Mouse (Mus musculus): ENCODE measurements around the gene Nod2. TPM values are rescaled to one million over a fixed set of nuclear protein-coding genes. Genes with fewer than 3 reads are reported as not detected.
"Not testable (repeated sequence)": the region's sequence is repeated elsewhere in the genome, so short reads cannot be mapped to it uniquely, and the experiment has no call there.

Nod2 gene
- polyA plus RNA-seq, 1 experiment from 2014 or later = 0.04 TPM

- Histone ChIP-seq H3K4me1 (ENCODE audit: control insufficient read depth, insufficient read depth, low read length) (peaks cover 3% of the 10 kb centered on the region; the same call in 1 of the 2 replicates), H3K9me3 (ENCODE audit: control insufficient read depth, low read length) (no peaks in the 10 kb centered on the region), H3K27ac (ENCODE audit: low read depth, low read length) (no peak overlapping the region), H3K27me3 (ENCODE audit: control insufficient read depth, insufficient read depth, low read length) (peaks cover 3% of the 10 kb centered on the region; the same call in 1 of the 2 replicates), H3K4me2 (no peak overlapping the region), H3K9ac (ENCODE audit: low read length) (no peak overlapping the region), H3K4me3 (ENCODE audit: low read depth, low read length) (no peak overlapping the region), H3K36me3 (ENCODE audit: control insufficient read depth, insufficient read depth, low read length) (no peaks in the 10 kb centered on the region)
- WGBS = 59% methylated on average over 5 of the region's 5 CpGs
- DNase-seq (ENCODE audit: low spot score, missing footprints) = no peak
- no peak for ATAC-seq (ENCODE audit: low FRiP score)
Measured at GRCm38 (mm10) chr8:88642734-88643564, 4.2 kb upstream of the Nod2 start.

GRCm38 (mm10) chr8:88648322-88648721, 1.2 kb downstream of the Nod2 start:
- Histone ChIP-seq H3K4me1 (ENCODE audit: control insufficient read depth, insufficient read depth, low read length) (peaks cover 3% of the 10 kb centered on the region; the same call in 1 of the 2 replicates), H3K36me3 (ENCODE audit: control insufficient read depth, insufficient read depth, low read length) (no peaks in the 10 kb centered on the region), H3K27me3 (ENCODE audit: control insufficient read depth, insufficient read depth, low read length) (peaks cover 5% of the 10 kb centered on the region; the same call in 1 of the 2 replicates), H3K27ac (ENCODE audit: low read depth, low read length) (no peak overlapping the region), H3K9me3 (ENCODE audit: control insufficient read depth, low read length) (no peaks in the 10 kb centered on the region), H3K4me3 (ENCODE audit: low read depth, low read length) (no peak overlapping the region), H3K4me2 (no peak overlapping the region), H3K9ac (ENCODE audit: low read length) (no peak overlapping the region)
- ATAC-seq (ENCODE audit: low FRiP score) (no peak), DNase-seq (ENCODE audit: low spot score, missing footprints) (no peak)

GRCm38 (mm10) chr8:88650016-88650708, 3.0 kb downstream of the Nod2 start:
- Histone ChIP-seq H3K4me3 (ENCODE audit: low read depth, low read length) (no peak overlapping the region), H3K4me1 (ENCODE audit: control insufficient read depth, insufficient read depth, low read length) (peaks cover 3% of the 10 kb centered on the region; the same call in 1 of the 2 replicates), H3K36me3 (ENCODE audit: control insufficient read depth, insufficient read depth, low read length) (no peaks in the 10 kb centered on the region), H3K27ac (ENCODE audit: low read depth, low read length) (no peak overlapping the region), H3K9ac (ENCODE audit: low read length) (no peak overlapping the region), H3K27me3 (ENCODE audit: control insufficient read depth, insufficient read depth, low read length) (peaks cover 5% of the 10 kb centered on the region; the same call in 1 of the 2 replicates), H3K4me2 (no peak overlapping the region), H3K9me3 (ENCODE audit: control insufficient read depth, low read length) (no peaks in the 10 kb centered on the region)
- 77% methylated on average over 6 of the region's 6 CpGs for WGBS
- DNase-seq (ENCODE audit: low spot score, missing footprints) = peak; percentile 28
- ATAC-seq (ENCODE audit: low FRiP score) = no peak

GRCm38 (mm10) chr8:88651122-88651521, 4.0 kb downstream of the Nod2 start:
- not testable (repeated sequence) for H3K27me3 ChIP-seq (ENCODE audit: control insufficient read depth, insufficient read depth, low read length); H3K4me3 ChIP-seq (ENCODE audit: low read depth, low read length); H3K9ac ChIP-seq (ENCODE audit: low read length); H3K4me1 ChIP-seq (ENCODE audit: control insufficient read depth, insufficient read depth, low read length); ATAC-seq (ENCODE audit: low FRiP score); H3K27ac ChIP-seq (ENCODE audit: low read depth, low read length); H3K36me3 ChIP-seq (ENCODE audit: control insufficient read depth, insufficient read depth, low read length); H3K9me3 ChIP-seq (ENCODE audit: control insufficient read depth, low read length); H3K4me2 ChIP-seq
- 84% methylated on average over 4 of the region's 4 CpGs for WGBS
- DNase-seq (ENCODE audit: low spot score, missing footprints) = peak; percentile 17

- no peak overlapping the region for H3K4me3 ChIP-seq (ENCODE audit: low read depth, low read length)
- H3K36me3 ChIP-seq (ENCODE audit: control insufficient read depth, insufficient read depth, low read length) = no peaks in the 10 kb centered on the region
- peak; percentile 75 for DNase-seq (ENCODE audit: low spot score, missing footprints)
- H3K4me1 ChIP-seq (ENCODE audit: control insufficient read depth, insufficient read depth, low read length) = no peaks in the 10 kb centered on the region
- H3K9ac ChIP-seq (ENCODE audit: low read length) = no peak overlapping the region
- H3K4me2 ChIP-seq = no peak overlapping the region
- H3K27ac ChIP-seq (ENCODE audit: low read depth, low read length) = no peak overlapping the region
- H3K27me3 ChIP-seq (ENCODE audit: control insufficient read depth, insufficient read depth, low read length) = no peaks in the 10 kb centered on the region
- no peak for ATAC-seq (ENCODE audit: low FRiP score)
- no peaks in the 10 kb centered on the region for H3K9me3 ChIP-seq (ENCODE audit: control insufficient read depth, low read length)
Measured at GRCm38 (mm10) chr8:88655334-88655733, 8.2 kb downstream of the Nod2 start.

- Histone ChIP-seq H3K4me2 (no peak overlapping the region), H3K27me3 (ENCODE audit: control insufficient read depth, insufficient read depth, low read length) (no peaks in the 10 kb centered on the region), H3K4me3 (ENCODE audit: low read depth, low read length) (no peak overlapping the region), H3K36me3 (ENCODE audit: control insufficient read depth, insufficient read depth, low read length) (no peaks in the 10 kb centered on the region), H3K27ac (ENCODE audit: low read depth, low read length) (no peak overlapping the region), H3K9ac (ENCODE audit: low read length) (no peak overlapping the region), H3K9me3 (ENCODE audit: control insufficient read depth, low read length) (no peaks in the 10 kb centered on the region), H3K4me1 (ENCODE audit: control insufficient read depth, insufficient read depth, low read length) (no peaks in the 10 kb centered on the region)
- DNase-seq (ENCODE audit: low spot score, missing footprints) (no peak), ATAC-seq (ENCODE audit: low FRiP score) (no peak)
- WGBS = 91% methylated on average over 3 of the region's 3 CpGs
Measured at GRCm38 (mm10) chr8:88659873-88660272, 12.8 kb downstream of the Nod2 start.

- ATAC-seq (ENCODE audit: low FRiP score) (no peak), DNase-seq (ENCODE audit: low spot score, missing footprints) (peak; percentile 45)
- no peak overlapping the region for H3K9ac ChIP-seq (ENCODE audit: low read length)
Measured at GRCm38 (mm10) chr8:88662401-88662821, 15.3 kb downstream of the Nod2 start.

GRCm38 (mm10) chr8:88664121-88664520, 17.0 kb downstream of the Nod2 start:
- ATAC-seq (ENCODE audit: low FRiP score) (no peak), DNase-seq (ENCODE audit: low spot score, missing footprints) (peak; percentile 72)
- 77% methylated on average over 16 of the region's 16 CpGs for WGBS

More at GRCm38 (mm10) chr8:88662401-88662821, 15.3 kb downstream of the Nod2 start:
- H3K4me2 ChIP-seq = no peak overlapping the region
- WGBS = 74% methylated on average over 6 of the region's 6 CpGs
- no peaks in the 10 kb centered on the region for H3K9me3 ChIP-seq (ENCODE audit: control insufficient read depth, low read length)
- H3K4me3 ChIP-seq (ENCODE audit: low read depth, low read length) = no peak overlapping the region
- no peaks in the 10 kb centered on the region for H3K4me1 ChIP-seq (ENCODE audit: control insufficient read depth, insufficient read depth, low read length)
- H3K27ac ChIP-seq (ENCODE audit: low read depth, low read length) = no peak overlapping the region
- no peaks in the 10 kb centered on the region for H3K27me3 ChIP-seq (ENCODE audit: control insufficient read depth, insufficient read depth, low read length)
- H3K36me3 ChIP-seq (ENCODE audit: control insufficient read depth, insufficient read depth, low read length) = no peaks in the 10 kb centered on the region

GRCm38 (mm10) chr8:88664947-88665346, 17.8 kb downstream of the Nod2 start:
- ATAC-seq (ENCODE audit: low FRiP score) = no peak
- Histone ChIP-seq H3K9ac (ENCODE audit: low read length) (no peak overlapping the region), H3K36me3 (ENCODE audit: control insufficient read depth, insufficient read depth, low read length) (no peaks in the 10 kb centered on the region), H3K4me3 (ENCODE audit: low read depth, low read length) (no peak overlapping the region), H3K27me3 (ENCODE audit: control insufficient read depth, insufficient read depth, low read length) (no peaks in the 10 kb centered on the region), H3K4me1 (ENCODE audit: control insufficient read depth, insufficient read depth, low read length) (peaks cover 6% of the 10 kb centered on the region), H3K4me2 (no peak overlapping the region), H3K9me3 (ENCODE audit: control insufficient read depth, low read length) (no peaks in the 10 kb centered on the region), H3K27ac (ENCODE audit: low read depth, low read length) (no peak overlapping the region)
- no peak for DNase-seq (ENCODE audit: low spot score, missing footprints)
- 88% methylated on average over 19 of the region's 19 CpGs for WGBS

More at GRCm38 (mm10) chr8:88664121-88664520, 17.0 kb downstream of the Nod2 start:
- Histone ChIP-seq H3K36me3 (ENCODE audit: control insufficient read depth, insufficient read depth, low read length) (no peaks in the 10 kb centered on the region), H3K4me3 (ENCODE audit: low read depth, low read length) (no peak overlapping the region), H3K9ac (ENCODE audit: low read length) (no peak overlapping the region), H3K9me3 (ENCODE audit: control insufficient read depth, low read length) (no peaks in the 10 kb centered on the region), H3K27me3 (ENCODE audit: control insufficient read depth, insufficient read depth, low read length) (no peaks in the 10 kb centered on the region), H3K27ac (ENCODE audit: low read depth, low read length) (no peak overlapping the region), H3K4me2 (no peak overlapping the region), H3K4me1 (ENCODE audit: control insufficient read depth, insufficient read depth, low read length) (peaks cover 6% of the 10 kb centered on the region)
